Mouse (Mus musculus): ENCODE measurements at regions not wholly inside any gene's neighbourhood (a gene's known extent, or its start where the extent isn't known, plus 50 kb on each side); places are given as distances from the start of the nearest gene placed in this dataset.
A peak's percentile ranks its signal among the peaks of the same experiment; 100 is the strongest.

- peak in 1 of 2 experiments; percentile 0 for DNase-seq
Measured at GRCm38 (mm10) chr6:11796361-11796760, 110.9 kb downstream of the Ndufa4 start.

GRCm38 (mm10) chr6:11793366-11793765, 113.9 kb downstream of the Ndufa4 start:
- peak; percentile 61 to 66 for DNase-seq

GRCm38 (mm10) chr6:11792186-11792585, 115.1 kb downstream of the Ndufa4 start:
- DNase-seq: no peak

- peak; percentile 8 to 10 for DNase-seq
Measured at GRCm38 (mm10) chr6:11791056-11791455, 116.2 kb downstream of the Ndufa4 start.

GRCm38 (mm10) chr6:11773992-11774391, 133.3 kb downstream of the Ndufa4 start:
- DNase-seq: no peak

GRCm38 (mm10) chr6:11762912-11763311, 144.4 kb downstream of the Ndufa4 start:
- DNase-seq: peak; percentile 5 to 28

- no peak for DNase-seq
Measured at GRCm38 (mm10) chr6:11737667-11738066, 169.6 kb downstream of the Ndufa4 start.

GRCm38 (mm10) chr6:11731126-11731525, 176.2 kb downstream of the Ndufa4 start:
- DNase-seq: no peak

GRCm38 (mm10) chr6:11730667-11731066, 176.6 kb downstream of the Ndufa4 start:
- no peak for DNase-seq

- no peak for DNase-seq
Measured at GRCm38 (mm10) chr6:11727806-11728205, 179.5 kb downstream of the Ndufa4 start.

GRCm38 (mm10) chr6:11727370-11727769, 179.9 kb downstream of the Ndufa4 start:
- DNase-seq: peak; percentile 42 to 52

GRCm38 (mm10) chr6:11723519-11723918, 183.8 kb downstream of the Ndufa4 start:
- no peak for DNase-seq

GRCm38 (mm10) chr6:11720274-11720673, 187.0 kb downstream of the Ndufa4 start:
- DNase-seq: no peak

- DNase-seq: no peak
Measured at GRCm38 (mm10) chr6:11710581-11710980, 196.7 kb downstream of the Ndufa4 start.

- no peak for DNase-seq
Measured at GRCm38 (mm10) chr6:11709465-11709864, 197.8 kb downstream of the Ndufa4 start.

Measured in kidney, postnatal 4 days (tissue).